Mouse (Mus musculus): ENCODE measurements at regions not wholly inside any gene's neighbourhood (a gene's known extent, or its start where the extent isn't known, plus 50 kb on each side); places are given as distances from the start of the nearest gene placed in this dataset.

DNA sequence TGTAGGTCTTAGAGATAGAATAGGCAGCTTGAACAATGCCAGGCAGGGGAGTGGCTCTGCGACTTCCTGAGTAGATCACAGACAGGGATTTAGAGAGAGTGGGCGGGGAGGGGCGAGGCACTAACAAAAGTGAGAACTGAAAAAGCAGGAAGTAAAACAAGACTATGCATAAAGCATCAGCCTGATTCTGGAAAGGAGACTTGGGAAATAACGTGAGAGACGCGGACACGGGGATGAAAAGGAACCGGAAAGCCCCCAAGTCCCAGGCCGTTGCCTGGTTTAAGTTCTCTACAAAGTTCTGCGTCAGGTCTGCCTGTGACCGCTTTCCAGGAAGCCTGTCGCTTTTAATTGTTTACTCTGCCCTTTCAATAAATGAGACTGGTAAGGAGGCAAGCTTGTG is 86.3 kb downstream of the D16Ertd472e start:
- 0 out of 2 replicates have a peak, but pooled peaks have one; percentile 47 for ATAC-seq (ENCODE audit: insufficient read depth, low FRiP score)
- no peaks in the 10 kb centered on the region for H3K36me3 ChIP-seq (ENCODE audit: control insufficient read depth, insufficient read depth, low read length)
- no peaks in the 10 kb centered on the region for H3K27me3 ChIP-seq (ENCODE audit: control insufficient read depth, insufficient read depth, low read length)
- H3K9ac ChIP-seq (ENCODE audit: low read length), result peak overlapping the region; percentile 58; the same call in 1 of the 2 replicates
- WGBS, result 17% methylated on average over 12 of the region's 12 CpGs
- H3K9me3 ChIP-seq (replicated peaks; ENCODE audit: control insufficient read depth, low read length), result no peaks in the 10 kb centered on the region
- no peaks in the 10 kb centered on the region for H3K4me1 ChIP-seq (ENCODE audit: control insufficient read depth, insufficient read depth, low read length)
- H3K27ac ChIP-seq (ENCODE audit: low read length), result peak overlapping the region; percentile 55; the same call in 1 of the 2 replicates
- peak overlapping the region; percentile 43 for H3K4me3 ChIP-seq (replicated peaks; ENCODE audit: low read length)
- peak overlapping the region; percentile 61 for H3K4me2 ChIP-seq (ENCODE audit: low read depth, low read length)

GRCm38 (mm10) chr16:78489604-78490003 is 86.9 kb downstream of the D16Ertd472e start:
- no peak for ATAC-seq (ENCODE audit: insufficient read depth, low FRiP score)
- H3K36me3 ChIP-seq (ENCODE audit: control insufficient read depth, insufficient read depth, low read length), result no peaks in the 10 kb centered on the region
- H3K9ac ChIP-seq (ENCODE audit: low read length), result no peak overlapping the region
- no peak overlapping the region for H3K27ac ChIP-seq (ENCODE audit: low read length)
- peak overlapping the region; percentile 61; the same call in 1 of the 2 replicates for H3K4me2 ChIP-seq (ENCODE audit: low read depth, low read length)
- H3K27me3 ChIP-seq (ENCODE audit: control insufficient read depth, insufficient read depth, low read length), result no peaks in the 10 kb centered on the region
- no peak overlapping the region for H3K4me3 ChIP-seq (replicated peaks; ENCODE audit: low read length)
- WGBS, result 54% methylated on average over 4 of the region's 4 CpGs
- H3K9me3 ChIP-seq (replicated peaks; ENCODE audit: control insufficient read depth, low read length), result no peaks in the 10 kb centered on the region
- no peaks in the 10 kb centered on the region for H3K4me1 ChIP-seq (ENCODE audit: control insufficient read depth, insufficient read depth, low read length)

GRCm38 (mm10) chr16:78486531-78486930 is 90.0 kb downstream of the D16Ertd472e start:
- WGBS, result 85% methylated on average over 6 of the region's 6 CpGs
- no peak overlapping the region for H3K9ac ChIP-seq (ENCODE audit: low read length)

DNA sequence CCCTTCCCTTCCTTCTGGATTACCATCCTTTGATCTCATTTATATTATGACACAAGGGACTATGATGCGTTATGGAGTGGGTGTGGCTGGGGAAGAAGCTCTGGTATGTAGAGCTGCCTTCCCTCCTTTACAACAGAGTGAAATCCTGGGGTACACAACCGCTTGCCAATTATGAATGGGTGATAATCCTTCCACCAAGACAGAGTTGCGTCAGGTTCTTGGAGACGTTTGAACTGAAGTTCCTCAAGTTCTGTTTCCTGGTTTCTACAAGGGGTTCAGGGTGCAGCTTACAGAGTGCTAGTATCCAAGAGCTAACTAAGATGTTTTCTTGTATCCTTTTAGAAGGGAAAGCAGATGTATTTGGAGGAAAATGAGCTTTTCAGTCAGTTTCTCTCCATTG is 92.2 kb downstream of the D16Ertd472e start:
- Histone ChIP-seq H3K4me1 (ENCODE audit: control insufficient read depth, insufficient read depth, low read length) (no peaks in the 10 kb centered on the region; the same call in 1 of the 2 replicates), H3K27ac (ENCODE audit: low read length) (no peak overlapping the region), H3K4me2 (ENCODE audit: low read depth, low read length) (no peak overlapping the region), H3K4me3 (replicated peaks; ENCODE audit: low read length) (no peak overlapping the region), H3K36me3 (ENCODE audit: control insufficient read depth, insufficient read depth, low read length) (no peaks in the 10 kb centered on the region), H3K27me3 (ENCODE audit: control insufficient read depth, insufficient read depth, low read length) (no peaks in the 10 kb centered on the region), H3K9ac (ENCODE audit: low read length) (no peak overlapping the region), H3K9me3 (replicated peaks; ENCODE audit: control insufficient read depth, low read length) (no peaks in the 10 kb centered on the region)
- ATAC-seq (ENCODE audit: insufficient read depth, low FRiP score), result no peak
- 75% methylated on average over 4 of the region's 4 CpGs for WGBS

More at GRCm38 (mm10) chr16:78486531-78486930, 90.0 kb downstream of the D16Ertd472e start:
- Histone ChIP-seq H3K9me3 (replicated peaks; ENCODE audit: control insufficient read depth, low read length) (no peaks in the 10 kb centered on the region), H3K4me2 (ENCODE audit: low read depth, low read length) (no peak overlapping the region), H3K27ac (ENCODE audit: low read length) (no peak overlapping the region), H3K4me3 (replicated peaks; ENCODE audit: low read length) (no peak overlapping the region), H3K36me3 (ENCODE audit: control insufficient read depth, insufficient read depth, low read length) (no peaks in the 10 kb centered on the region), H3K4me1 (ENCODE audit: control insufficient read depth, insufficient read depth, low read length) (no peaks in the 10 kb centered on the region), H3K27me3 (ENCODE audit: control insufficient read depth, insufficient read depth, low read length) (no peaks in the 10 kb centered on the region)
- no peak for ATAC-seq (ENCODE audit: insufficient read depth, low FRiP score)

- H3K4me3 ChIP-seq (replicated peaks; ENCODE audit: low read length), result no peak overlapping the region
- H3K27ac ChIP-seq (ENCODE audit: low read length), result no peak overlapping the region
- no peaks in the 10 kb centered on the region for H3K36me3 ChIP-seq (ENCODE audit: control insufficient read depth, insufficient read depth, low read length)
- no peak overlapping the region for H3K9ac ChIP-seq (ENCODE audit: low read length)
- 83% methylated on average over 6 of the region's 6 CpGs for WGBS
- no peaks in the 10 kb centered on the region; the same call in 1 of the 2 replicates for H3K4me1 ChIP-seq (ENCODE audit: control insufficient read depth, insufficient read depth, low read length)
- H3K27me3 ChIP-seq (ENCODE audit: control insufficient read depth, insufficient read depth, low read length), result no peaks in the 10 kb centered on the region
- no peak overlapping the region for H3K4me2 ChIP-seq (ENCODE audit: low read depth, low read length)
- H3K9me3 ChIP-seq (replicated peaks; ENCODE audit: control insufficient read depth, low read length), result no peaks in the 10 kb centered on the region
- ATAC-seq (ENCODE audit: insufficient read depth, low FRiP score), result no peak
Observed at GRCm38 (mm10) chr16:78481571-78481970, 94.9 kb downstream of the D16Ertd472e start.

DNA sequence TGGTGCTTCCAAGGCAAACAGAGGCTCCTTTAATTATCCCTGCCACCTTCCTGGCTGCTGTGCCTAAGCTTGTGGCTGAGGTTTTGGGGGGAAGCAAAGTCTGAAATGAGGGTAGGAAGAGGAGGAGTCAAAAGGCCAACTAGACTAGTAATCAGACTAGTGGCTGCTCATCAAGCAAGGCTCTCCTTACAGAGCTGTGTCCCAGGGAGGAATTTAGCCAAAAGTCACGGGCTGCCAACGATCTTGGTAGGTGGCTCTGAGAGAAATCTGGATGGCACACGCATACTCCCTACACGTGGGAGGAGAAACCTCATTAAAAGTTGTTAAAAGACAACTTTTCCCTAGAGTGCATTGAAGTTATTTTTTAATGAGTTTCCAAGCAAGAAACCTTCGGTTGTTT is 95.4 kb downstream of the D16Ertd472e start:
- no peak overlapping the region for H3K9ac ChIP-seq (ENCODE audit: low read length)
- H3K27me3 ChIP-seq (ENCODE audit: control insufficient read depth, insufficient read depth, low read length), result no peaks in the 10 kb centered on the region
- no peaks in the 10 kb centered on the region for H3K9me3 ChIP-seq (replicated peaks; ENCODE audit: control insufficient read depth, low read length)
- no peaks in the 10 kb centered on the region for H3K36me3 ChIP-seq (ENCODE audit: control insufficient read depth, insufficient read depth, low read length)
- no peak for ATAC-seq (ENCODE audit: insufficient read depth, low FRiP score)
- H3K4me2 ChIP-seq (ENCODE audit: low read depth, low read length), result no peak overlapping the region
- WGBS, result 70% methylated on average over 5 of the region's 5 CpGs
- no peak overlapping the region for H3K27ac ChIP-seq (ENCODE audit: low read length)
- no peak overlapping the region for H3K4me3 ChIP-seq (replicated peaks; ENCODE audit: low read length)
- H3K4me1 ChIP-seq (ENCODE audit: control insufficient read depth, insufficient read depth, low read length), result no peaks in the 10 kb centered on the region; the same call in 1 of the 2 replicates

- H3K9me3 ChIP-seq (replicated peaks; ENCODE audit: control insufficient read depth, low read length), result no peaks in the 10 kb centered on the region
- H3K27ac ChIP-seq (ENCODE audit: low read length), result no peak overlapping the region
- H3K27me3 ChIP-seq (ENCODE audit: control insufficient read depth, insufficient read depth, low read length), result no peaks in the 10 kb centered on the region
- no peak for ATAC-seq (ENCODE audit: insufficient read depth, low FRiP score)
- no peaks in the 10 kb centered on the region for H3K36me3 ChIP-seq (ENCODE audit: control insufficient read depth, insufficient read depth, low read length)
- H3K4me3 ChIP-seq (replicated peaks; ENCODE audit: low read length), result no peak overlapping the region
- H3K4me2 ChIP-seq (ENCODE audit: low read depth, low read length), result no peak overlapping the region
- H3K9ac ChIP-seq (ENCODE audit: low read length), result no peak overlapping the region
- 91% methylated on average over 10 of the region's 10 CpGs for WGBS
- H3K4me1 ChIP-seq (ENCODE audit: control insufficient read depth, insufficient read depth, low read length), result no peaks in the 10 kb centered on the region; the same call in 1 of the 2 replicates
Observed at GRCm38 (mm10) chr16:78480261-78480660, 96.2 kb downstream of the D16Ertd472e start.

- Histone ChIP-seq H3K4me2 (ENCODE audit: low read depth, low read length) (no peak overlapping the region), H3K27ac (ENCODE audit: low read length) (peak overlapping the region; percentile 18; the same call in 1 of the 2 replicates), H3K4me3 (replicated peaks; ENCODE audit: low read length) (no peak overlapping the region), H3K4me1 (ENCODE audit: control insufficient read depth, insufficient read depth, low read length) (no peaks in the 10 kb centered on the region), H3K27me3 (ENCODE audit: control insufficient read depth, insufficient read depth, low read length) (no peaks in the 10 kb centered on the region), H3K36me3 (ENCODE audit: control insufficient read depth, insufficient read depth, low read length) (no peaks in the 10 kb centered on the region), H3K9me3 (replicated peaks; ENCODE audit: control insufficient read depth, low read length) (no peaks in the 10 kb centered on the region), H3K9ac (ENCODE audit: low read length) (no peak overlapping the region)
- WGBS, result 67% methylated on average over 7 of the region's 7 CpGs
- peak; percentile 73; the same call in 1 of the 2 replicates for ATAC-seq (ENCODE audit: insufficient read depth, low FRiP score)
Observed at GRCm38 (mm10) chr16:78473456-78473855, 96.5 kb upstream of the Btg3 start.

GRCm38 (mm10) chr16:78459996-78460395 is 83.0 kb upstream of the Btg3 start:
- no peak; the same call in 1 of the 2 replicates for ATAC-seq (ENCODE audit: insufficient read depth, low FRiP score)
- no peak overlapping the region for H3K9ac ChIP-seq (ENCODE audit: low read length)
- H3K4me3 ChIP-seq (replicated peaks; ENCODE audit: low read length), result no peak overlapping the region
- H3K4me2 ChIP-seq (ENCODE audit: low read depth, low read length), result no peak overlapping the region
- no peaks in the 10 kb centered on the region for H3K4me1 ChIP-seq (ENCODE audit: control insufficient read depth, insufficient read depth, low read length)
- no peaks in the 10 kb centered on the region for H3K27me3 ChIP-seq (ENCODE audit: control insufficient read depth, insufficient read depth, low read length)
- no peak overlapping the region for H3K27ac ChIP-seq (ENCODE audit: low read length)
- 46% methylated on average over 8 of the region's 8 CpGs for WGBS
- no peaks in the 10 kb centered on the region for H3K36me3 ChIP-seq (ENCODE audit: control insufficient read depth, insufficient read depth, low read length)
- H3K9me3 ChIP-seq (replicated peaks; ENCODE audit: control insufficient read depth, low read length), result no peaks in the 10 kb centered on the region

Measured in stomach, embryonic 16.5 days (tissue).